Mouse (Mus musculus): ENCODE data around the gene Rchy1.

- TF ChIP-seq CTCF (IDR thresholded peaks at IDR 0.05; ENCODE audit: control insufficient read depth, insufficient read depth, insufficient replicate concordance, low read depth, low read length) (no peak), POLR2A (IDR thresholded peaks at IDR 0.05; ENCODE audit: control insufficient read depth, low read depth, low read length) (no peak)
These were observed 5.7 kb downstream of the Rchy1 start for GRCm38 (mm10) chr5:91956991-91957760.

Measured in testis, adult 2 months (tissue).